Mouse (Mus musculus): ENCODE results near the gene Aoah. TPM values are rescaled to one million over a fixed set of nuclear protein-coding genes. Genes with fewer than 3 reads are reported as not detected.

Gene Aoah
- polyA plus RNA-seq (2012; rRNA removed): 0.26 and 0.49 TPM in 2 replicates

DNA sequence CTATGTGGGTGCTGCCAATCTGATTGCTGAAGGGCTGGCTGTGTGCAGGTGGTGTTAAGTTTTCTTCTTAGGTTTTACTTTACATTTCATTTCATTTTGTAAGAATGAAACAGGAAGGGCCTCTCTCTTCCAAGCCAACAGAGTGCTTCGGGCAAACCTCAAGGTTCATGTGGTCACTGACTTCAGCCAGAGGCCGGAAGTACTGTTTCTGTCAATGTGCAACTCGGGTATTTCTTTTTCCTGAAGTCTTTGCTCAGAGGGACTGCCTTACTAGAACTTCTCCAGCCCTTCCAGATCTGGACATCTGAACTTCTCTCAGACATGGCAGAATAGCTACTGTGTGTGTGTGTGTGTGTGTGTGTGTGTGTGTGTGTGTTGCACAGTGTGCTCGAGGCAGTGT is at the start of gene Aoah:
Gene Aoah, plus strand, starts transcription at position 213 of the 400 bp plus-strand sequence.
- no peak for DNase-seq (ENCODE audit: low read depth)
- TF ChIP-seq CTCF (IDR thresholded peaks at IDR 0.05; ENCODE audit: borderline replicate concordance, extremely low read depth, insufficient read depth, insufficient read length): no peak
- no peak for TF ChIP-seq POLR2A (IDR thresholded peaks at IDR 0.05; ENCODE audit: borderline replicate concordance, extremely low read depth, insufficient read depth, insufficient read length, poor library complexity, severe bottlenecking)

DNA sequence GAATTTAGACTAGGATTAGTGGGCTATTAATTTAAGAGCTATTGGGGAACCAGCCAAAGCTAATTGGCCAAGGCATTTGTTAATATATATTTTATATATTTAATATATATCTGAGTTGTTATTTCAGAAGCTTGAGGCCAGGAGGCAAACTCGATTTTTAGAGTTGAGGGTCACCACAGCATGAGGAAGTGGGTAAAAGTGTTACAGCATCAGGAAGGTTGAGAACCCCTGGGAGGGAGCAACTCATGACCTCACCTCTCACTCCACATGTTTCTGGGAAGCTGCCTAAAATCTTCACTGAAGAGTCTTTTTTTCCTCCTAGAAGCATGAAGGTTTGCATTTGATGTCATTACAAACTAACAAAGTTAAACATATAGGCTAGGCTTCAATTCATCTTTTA is 39.1 kb upstream of the Aoah start:
- DNase-seq (ENCODE audit: low read depth): no peak
- TF ChIP-seq POLR2A (IDR thresholded peaks at IDR 0.05; ENCODE audit: borderline replicate concordance, extremely low read depth, insufficient read depth, insufficient read length, poor library complexity, severe bottlenecking) (no peak), CTCF (IDR thresholded peaks at IDR 0.05; ENCODE audit: borderline replicate concordance, extremely low read depth, insufficient read depth, insufficient read length) (no peak)

DNA sequence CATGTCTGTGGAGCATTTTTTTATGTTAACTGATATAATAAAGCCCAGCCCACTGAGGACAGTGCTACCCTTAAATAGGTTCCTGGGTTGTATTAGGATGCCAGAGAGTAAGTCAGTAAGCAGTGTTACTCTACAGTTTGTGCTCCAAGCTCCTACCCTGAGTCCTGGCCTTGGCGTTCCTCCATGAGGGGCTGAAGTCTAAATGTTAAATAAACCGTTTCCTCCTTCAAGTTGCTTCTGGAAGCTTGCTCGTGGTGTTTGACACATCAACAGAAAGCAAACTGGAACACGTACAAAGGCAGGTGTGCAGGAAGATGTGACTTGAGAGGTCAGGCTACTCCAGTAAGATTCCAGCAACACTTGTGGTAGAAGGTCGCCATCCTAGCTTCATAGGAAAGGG is 10.3 kb upstream of the Aoah start:
- TF ChIP-seq CTCF (IDR thresholded peaks at IDR 0.05; ENCODE audit: borderline replicate concordance, extremely low read depth, insufficient read depth, insufficient read length) (no peak), POLR2A (IDR thresholded peaks at IDR 0.05; ENCODE audit: borderline replicate concordance, extremely low read depth, insufficient read depth, insufficient read length, poor library complexity, severe bottlenecking) (no peak)
- no peak for DNase-seq (ENCODE audit: low read depth)

DNA sequence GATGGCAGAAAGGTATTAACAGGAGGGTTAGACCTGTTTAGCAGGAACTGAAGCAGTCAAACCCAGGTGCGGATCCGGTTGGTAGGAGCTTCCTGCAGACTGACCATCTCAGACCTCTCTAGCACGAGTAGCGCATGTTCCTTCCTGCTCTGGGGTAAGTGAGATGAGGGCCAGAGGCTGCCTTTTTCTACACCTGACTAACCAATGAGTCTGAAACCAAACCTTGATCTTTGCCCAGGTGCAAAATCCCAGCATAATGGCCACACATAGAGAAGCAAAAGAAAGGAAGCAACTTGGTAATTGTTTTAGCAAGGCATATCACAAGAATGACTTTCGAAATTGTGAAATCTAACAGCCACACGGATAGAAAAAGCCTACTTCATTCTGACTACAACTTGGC is 9.9 kb upstream of the Aoah start:
- no peak for TF ChIP-seq POLR2A (IDR thresholded peaks at IDR 0.05; ENCODE audit: borderline replicate concordance, extremely low read depth, insufficient read depth, insufficient read length, poor library complexity, severe bottlenecking)
- TF ChIP-seq CTCF (IDR thresholded peaks at IDR 0.05; ENCODE audit: borderline replicate concordance, extremely low read depth, insufficient read depth, insufficient read length): no peak
- no peak for DNase-seq (ENCODE audit: low read depth)

DNA sequence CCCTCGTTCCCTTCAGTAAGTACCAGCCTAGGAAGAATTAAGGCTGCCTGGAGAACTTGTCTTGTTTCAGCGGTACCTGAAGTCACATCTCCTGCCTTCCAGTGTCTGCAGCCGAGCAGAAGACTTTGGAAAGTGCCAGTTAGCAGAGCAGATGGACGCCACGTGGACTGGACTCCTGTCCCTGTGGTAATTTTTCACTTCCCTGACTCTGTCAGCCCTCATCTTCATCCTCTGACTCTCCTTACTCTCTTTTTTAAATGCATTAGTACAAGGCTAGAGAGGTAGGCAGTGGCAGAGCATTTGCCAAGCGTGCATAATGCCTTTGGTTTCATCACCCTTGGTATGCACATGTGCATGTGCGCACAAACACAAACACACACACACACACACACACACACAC is 8.0 kb upstream of the Aoah start:
- no peak for DNase-seq (ENCODE audit: low read depth)
- TF ChIP-seq POLR2A (IDR thresholded peaks at IDR 0.05; ENCODE audit: borderline replicate concordance, extremely low read depth, insufficient read depth, insufficient read length, poor library complexity, severe bottlenecking): no peak
- TF ChIP-seq CTCF (IDR thresholded peaks at IDR 0.05; ENCODE audit: borderline replicate concordance, extremely low read depth, insufficient read depth, insufficient read length): no peak

DNA sequence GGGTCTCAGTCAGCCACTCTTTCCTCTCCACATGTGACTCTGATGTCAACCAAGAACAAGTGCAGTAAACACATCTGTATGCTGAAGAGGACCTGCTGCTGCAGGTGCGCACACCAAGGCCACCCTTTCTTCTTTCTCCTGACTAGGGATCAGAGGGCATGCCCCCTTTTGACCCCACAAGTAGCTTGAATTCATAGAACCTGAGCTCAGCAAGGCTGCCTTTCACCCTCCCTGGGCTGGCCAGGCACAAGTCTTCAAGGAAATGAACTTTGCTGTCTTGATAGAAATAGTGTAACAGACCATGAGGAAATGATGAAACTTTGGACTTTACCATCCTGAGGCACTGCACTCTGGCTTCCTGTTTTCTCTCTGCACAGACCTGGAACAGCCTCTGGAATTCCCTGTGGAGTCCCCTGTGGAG is 7.1 kb upstream of the Aoah start:
- no peak for DNase-seq (ENCODE audit: low read depth)
- TF ChIP-seq CTCF (IDR thresholded peaks at IDR 0.05; ENCODE audit: borderline replicate concordance, extremely low read depth, insufficient read depth, insufficient read length) (no peak), POLR2A (IDR thresholded peaks at IDR 0.05; ENCODE audit: borderline replicate concordance, extremely low read depth, insufficient read depth, insufficient read length, poor library complexity, severe bottlenecking) (no peak)

DNA sequence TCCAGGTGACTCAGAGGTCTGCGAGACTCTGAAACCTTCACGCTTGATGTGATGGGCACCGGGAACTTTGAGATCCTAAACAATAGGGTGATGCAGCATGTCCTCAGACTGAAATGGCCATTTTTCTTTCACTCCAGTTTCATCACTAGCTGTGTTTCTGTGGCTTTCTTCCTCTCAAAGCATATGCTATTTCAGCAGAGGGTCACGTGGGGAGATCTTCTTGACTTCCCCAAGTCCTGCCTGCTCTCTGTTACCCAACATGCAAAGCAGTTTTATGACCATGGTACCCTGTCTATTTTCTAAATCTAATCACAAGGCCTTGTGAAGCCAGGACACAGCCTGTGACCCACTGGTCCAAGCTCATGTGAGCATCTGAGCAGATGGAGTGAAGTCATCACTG is 6.0 kb upstream of the Aoah start:
- DNase-seq (ENCODE audit: low read depth): no peak

DNA sequence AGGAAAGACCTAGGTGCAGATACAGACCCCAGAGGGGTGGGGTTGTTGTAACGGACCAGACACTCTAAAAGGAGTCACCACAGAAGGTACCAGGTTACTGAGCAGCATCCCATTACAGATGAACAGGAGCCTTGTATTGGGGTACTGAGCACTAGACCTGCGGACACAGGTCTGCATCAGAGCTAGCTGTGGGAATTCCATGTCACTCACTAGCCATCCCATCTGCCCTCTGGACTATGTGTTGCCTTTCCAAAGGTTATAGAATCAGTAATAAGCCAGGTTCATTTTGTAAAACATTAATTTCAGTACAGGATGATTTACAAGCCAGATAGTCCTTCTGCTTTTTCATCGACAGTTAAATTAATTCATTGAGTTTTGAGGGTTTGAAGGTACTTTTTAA is 2.7 kb downstream of the Aoah start:
- TF ChIP-seq CTCF (IDR thresholded peaks at IDR 0.05; ENCODE audit: borderline replicate concordance, extremely low read depth, insufficient read depth, insufficient read length) (no peak), POLR2A (IDR thresholded peaks at IDR 0.05; ENCODE audit: borderline replicate concordance, extremely low read depth, insufficient read depth, insufficient read length, poor library complexity, severe bottlenecking) (no peak)
- no peak for DNase-seq (ENCODE audit: low read depth)

More for the DNA sequence above, 6.0 kb upstream of the Aoah start:
- TF ChIP-seq CTCF (IDR thresholded peaks at IDR 0.05; ENCODE audit: borderline replicate concordance, extremely low read depth, insufficient read depth, insufficient read length) (no peak), POLR2A (IDR thresholded peaks at IDR 0.05; ENCODE audit: borderline replicate concordance, extremely low read depth, insufficient read depth, insufficient read length, poor library complexity, severe bottlenecking) (no peak)

DNA sequence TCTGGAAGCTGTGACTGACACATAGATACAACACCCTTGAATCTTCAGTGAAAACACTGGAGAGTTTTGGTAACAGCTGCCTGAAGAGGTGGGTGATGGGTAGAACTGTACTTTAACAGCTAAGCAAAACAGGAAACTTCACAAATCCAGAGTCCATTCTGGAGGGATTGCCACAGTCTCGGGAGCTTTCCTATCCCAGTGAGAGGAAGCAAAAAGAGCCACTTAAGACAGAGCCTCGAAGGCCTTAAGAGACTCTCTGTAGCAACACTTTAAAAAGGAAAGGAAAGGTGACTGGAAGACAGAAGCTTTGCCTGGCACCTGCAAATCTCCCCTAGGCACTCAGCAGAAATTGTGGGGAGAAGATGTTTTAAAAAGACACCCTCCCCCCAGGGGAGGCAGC is 4.6 kb downstream of the Aoah start:
- TF ChIP-seq POLR2A (IDR thresholded peaks at IDR 0.05; ENCODE audit: borderline replicate concordance, extremely low read depth, insufficient read depth, insufficient read length, poor library complexity, severe bottlenecking): no peak
- TF ChIP-seq CTCF (IDR thresholded peaks at IDR 0.05; ENCODE audit: borderline replicate concordance, extremely low read depth, insufficient read depth, insufficient read length): no peak

DNA sequence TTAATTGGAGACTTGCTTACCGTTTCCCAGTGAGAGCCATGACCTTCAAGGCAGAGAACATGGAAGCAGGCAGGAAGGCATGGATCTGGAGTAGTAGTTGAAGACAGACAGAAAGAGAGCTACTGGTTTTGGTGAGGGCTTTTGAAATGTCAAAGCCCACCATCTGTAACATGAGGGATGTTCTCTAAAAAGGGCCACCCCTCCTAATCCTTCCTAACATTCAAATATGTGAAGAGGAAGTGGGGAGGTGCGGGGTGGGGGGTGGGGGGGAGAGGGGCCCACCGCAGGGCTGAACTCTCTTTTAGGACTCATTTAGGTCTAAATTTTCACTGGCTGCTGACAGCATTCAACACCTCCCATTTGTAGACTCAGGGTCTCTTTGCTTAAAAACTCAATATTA is 5.9 kb downstream of the Aoah start:
- TF ChIP-seq CTCF (IDR thresholded peaks at IDR 0.05; ENCODE audit: borderline replicate concordance, extremely low read depth, insufficient read depth, insufficient read length): no peak
- no peak for TF ChIP-seq POLR2A (IDR thresholded peaks at IDR 0.05; ENCODE audit: borderline replicate concordance, extremely low read depth, insufficient read depth, insufficient read length, poor library complexity, severe bottlenecking)
- DNase-seq (ENCODE audit: low read depth): no peak

More for the DNA sequence above, 4.6 kb downstream of the Aoah start:
- no peak for DNase-seq (ENCODE audit: low read depth)

DNA sequence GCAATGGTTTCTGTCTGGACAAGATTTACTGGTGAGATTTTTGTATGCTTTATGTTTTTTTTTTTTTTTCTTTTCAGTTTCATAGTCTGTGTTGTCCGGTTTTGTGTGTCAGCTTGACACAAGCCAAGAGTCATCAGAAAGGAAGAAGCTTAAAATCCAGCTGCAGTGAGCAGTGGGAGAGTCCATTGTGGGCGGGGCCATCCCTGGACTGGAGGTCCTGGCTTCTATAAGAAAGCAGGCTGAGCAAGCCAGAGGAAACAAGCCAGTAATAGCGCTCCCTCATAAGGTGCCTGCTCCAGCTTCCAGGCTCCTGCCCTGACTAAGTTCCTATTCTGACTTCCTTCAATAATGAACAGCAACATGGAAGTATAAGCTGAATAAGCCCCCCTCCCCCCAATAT is 6.7 kb downstream of the Aoah start:
- TF ChIP-seq CTCF (IDR thresholded peaks at IDR 0.05; ENCODE audit: borderline replicate concordance, extremely low read depth, insufficient read depth, insufficient read length): no peak
- no peak for TF ChIP-seq POLR2A (IDR thresholded peaks at IDR 0.05; ENCODE audit: borderline replicate concordance, extremely low read depth, insufficient read depth, insufficient read length, poor library complexity, severe bottlenecking)
- no peak for DNase-seq (ENCODE audit: low read depth)

DNA sequence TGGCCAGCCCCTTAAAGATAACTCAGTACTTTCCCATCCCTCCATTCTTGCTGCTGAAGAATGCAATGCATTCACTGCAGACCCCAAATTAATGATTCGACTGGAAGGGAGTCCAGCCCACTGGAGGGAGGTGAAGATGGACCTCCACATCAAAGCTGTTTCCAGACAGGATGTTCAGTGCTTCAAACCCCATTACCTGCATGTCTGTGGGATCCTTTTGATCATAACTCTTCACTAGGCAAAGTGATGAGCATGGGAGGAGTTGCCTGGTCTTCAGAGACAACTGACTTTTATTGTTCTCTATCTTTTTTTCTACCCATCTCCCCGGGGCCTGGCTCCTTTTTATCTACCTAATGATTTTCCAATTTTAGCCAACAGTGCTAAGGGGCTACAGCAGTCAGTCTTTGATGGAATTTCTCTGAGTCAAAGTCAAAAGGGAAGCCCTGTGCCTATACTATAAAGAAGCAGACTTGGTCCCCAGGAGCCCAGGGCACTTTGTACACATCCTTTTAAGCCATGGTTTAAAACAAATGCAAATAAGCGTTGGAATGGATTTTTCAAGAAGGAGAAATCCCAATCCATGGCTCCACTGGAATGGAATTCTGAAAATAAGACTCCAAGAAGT is 18.0 kb downstream of the Aoah start:
- DNase-seq (ENCODE audit: low read depth): peak; percentile 30
- TF ChIP-seq POLR2A (IDR thresholded peaks at IDR 0.05; ENCODE audit: borderline replicate concordance, extremely low read depth, insufficient read depth, insufficient read length, poor library complexity, severe bottlenecking): no peak
- no peak for TF ChIP-seq CTCF (IDR thresholded peaks at IDR 0.05; ENCODE audit: borderline replicate concordance, extremely low read depth, insufficient read depth, insufficient read length)
